Mouse (Mus musculus) heart, adult 2 months (tissue): ENCODE results near the gene Zfp423.
A peak's percentile ranks its signal among the peaks of the same experiment; 100 is the strongest.

Source experiments
- CTCF ChIP-seq: fragments of 200-600 bp; IDR thresholded peaks from 2 replicates; pipeline ENCODE4 v1.8.1; 2022; ENCODE audit warnings: antibody characterized with exemption, mild to moderate bottlenecking, moderate library complexity
- EP300 ChIP-seq: fragments of 200-500 bp; IDR thresholded peaks from 2 replicates; pipeline ENCODE4 v1.6.1; 2011; ENCODE audit warnings: low read depth, low read length, control low read depth; ENCODE audit not compliant: insufficient read depth
- POLR2A ChIP-seq: fragments of 200-500 bp; IDR thresholded peaks from 2 replicates; pipeline ENCODE4 v1.6.1; 2011; ENCODE audit warnings: mild to moderate bottlenecking, low read depth, low read length, control low read depth; ENCODE audit not compliant: insufficient read depth

DNA sequence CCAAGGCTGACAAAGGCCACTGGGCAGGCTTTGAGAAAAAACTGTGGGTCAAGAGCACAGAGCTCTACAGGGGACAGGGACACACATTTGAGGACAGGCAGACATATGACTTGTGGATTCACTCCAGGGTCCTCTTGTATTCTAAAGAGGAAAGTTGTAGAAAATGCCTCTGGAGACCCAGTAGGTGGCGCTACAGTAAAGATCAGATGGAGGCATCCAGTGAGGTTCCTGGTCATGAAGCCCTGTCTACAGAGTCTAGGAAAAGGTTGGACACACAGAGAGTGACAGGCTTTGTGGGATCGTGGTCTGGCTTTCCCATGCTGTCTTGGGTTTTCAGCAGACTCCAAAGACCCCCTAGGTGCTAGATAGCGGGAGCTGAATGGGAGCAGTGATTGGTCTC is 318.5 kb downstream of the Zfp423 start:
- TF ChIP-seq POLR2A (no peak), CTCF (peak; percentile 61), EP300 (no peak)
